Mouse (Mus musculus): ENCODE data around the gene Spire2.

GRCm38 (mm10) chr8:123292785-123293184 lies 39.7 kb upstream of the Spire2 start:
- TF ChIP-seq POLR2A (IDR thresholded peaks at IDR 0.05; ENCODE audit: borderline replicate concordance, insufficient read depth, low read length) (no peak), CTCF (IDR thresholded peaks at IDR 0.05; ENCODE audit: borderline replicate concordance, insufficient read depth, low read depth, low read length) (no peak)

Measured in cerebellum, adult 2 months (tissue).